Mouse (Mus musculus) hindbrain, embryonic 13.5 days (tissue): ENCODE data around the gene Tdrd7. TPM values are rescaled to one million over a fixed set of nuclear protein-coding genes. Genes with fewer than 3 reads are reported as not detected.

Experiments used
- ATAC-seq: fragments of 200-750 bp; cut with Nextera tagmentation; 2 replicates; pipeline ENCODE4 v1.8.0; 2017; ENCODE audit warnings: moderate TSS enrichment; ENCODE audit not compliant: low FRiP score
- H3K27ac ChIP-seq: fragments of 300-500 bp; sonication (generic); 2 replicates; pipeline ENCODE4 v1.5.1; 2015; ENCODE audit warnings: inconsistent platforms, mild to moderate bottlenecking, moderate library complexity
- H3K27me3 ChIP-seq: fragments of 300-500 bp; sonication (generic); 2 replicates; pipeline ENCODE4 v1.6.1; 2015; ENCODE audit warnings: mild to moderate bottlenecking, inconsistent platforms
- H3K36me3 ChIP-seq: fragments of 300-500 bp; sonication (generic); 2 replicates; pipeline ENCODE4 v1.6.1; 2015; ENCODE audit warnings: mild to moderate bottlenecking, inconsistent platforms
- H3K4me1 ChIP-seq: fragments of 300-500 bp; sonication (generic); replicated peaks from 2 replicates; pipeline ENCODE4 v1.6.1; 2015; ENCODE audit warnings: inconsistent platforms
- H3K4me2 ChIP-seq: fragments of 300-500 bp; sonication (generic); 2 replicates; pipeline ENCODE4 v1.6.1; 2015; ENCODE audit warnings: inconsistent platforms, mild to moderate bottlenecking, moderate library complexity
- H3K4me3 ChIP-seq: fragments of 300-500 bp; sonication (generic); 2 replicates; pipeline ENCODE4 v1.5.1; 2015; ENCODE audit warnings: mild to moderate bottlenecking, inconsistent platforms
- H3K9ac ChIP-seq: fragments of 300-500 bp; sonication (generic); 2 replicates; pipeline ENCODE4 v1.6.1; 2015; ENCODE audit warnings: mild to moderate bottlenecking, inconsistent platforms
- H3K9me3 ChIP-seq: fragments of 300-500 bp; sonication (generic); 2 replicates; pipeline ENCODE4 v1.6.1; 2016; ENCODE audit warnings: inconsistent platforms
- WGBS: fragments of 180-500 bp; shearing (Covaris S2); methylation state at CpG from one replicate; pipeline ENCODE4 v1.1.7; 2015; 5-methylcytosine and 5-hydroxymethylcytosine counted together
- polyA plus RNA-seq: library from polyadenylated mRNA; unstranded; fragments of >200 nt; fragmentation: Nextera tagmentation; extraction: Ambion mirVana; gene quantifications from 2 replicates; pipeline ENCODE4 v1.2.1, GENCODE M21; 2015

Gene Tdrd7
- polyA plus RNA-seq, 1 experiment from 2014 or later, result 21.0 TPM

DNA sequence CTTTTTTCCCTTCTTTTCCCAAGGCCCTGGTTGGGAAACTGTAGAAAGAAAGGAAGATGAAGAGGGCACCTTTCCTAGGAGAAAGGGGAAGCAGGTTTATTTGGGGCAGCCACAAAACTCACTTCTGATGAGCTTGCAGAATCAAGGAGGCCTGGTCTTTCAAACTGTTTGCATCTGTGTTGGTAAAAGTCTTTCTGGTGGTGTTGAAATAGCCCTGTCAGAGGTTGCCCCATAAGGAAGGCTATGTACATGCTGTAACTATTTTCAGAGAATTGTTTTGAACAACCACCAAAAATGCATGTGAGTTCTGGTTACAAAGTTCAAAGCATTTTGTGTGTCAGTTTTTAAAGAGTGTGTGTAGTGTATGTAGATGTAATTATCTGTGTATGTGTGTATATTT is 15.9 kb downstream of the Tdrd7 start:
- H3K4me2 ChIP-seq, result no peak overlapping the region
- no peak for ATAC-seq
- no peaks in the 10 kb centered on the region for H3K36me3 ChIP-seq
- H3K4me3 ChIP-seq, result no peak overlapping the region
- no peak overlapping the region for H3K27ac ChIP-seq
- H3K9ac ChIP-seq, result no peak overlapping the region
- H3K9me3 ChIP-seq, result no peaks in the 10 kb centered on the region
- H3K27me3 ChIP-seq, result peaks cover 8% of the 10 kb centered on the region
- H3K4me1 ChIP-seq, result no peaks in the 10 kb centered on the region

DNA sequence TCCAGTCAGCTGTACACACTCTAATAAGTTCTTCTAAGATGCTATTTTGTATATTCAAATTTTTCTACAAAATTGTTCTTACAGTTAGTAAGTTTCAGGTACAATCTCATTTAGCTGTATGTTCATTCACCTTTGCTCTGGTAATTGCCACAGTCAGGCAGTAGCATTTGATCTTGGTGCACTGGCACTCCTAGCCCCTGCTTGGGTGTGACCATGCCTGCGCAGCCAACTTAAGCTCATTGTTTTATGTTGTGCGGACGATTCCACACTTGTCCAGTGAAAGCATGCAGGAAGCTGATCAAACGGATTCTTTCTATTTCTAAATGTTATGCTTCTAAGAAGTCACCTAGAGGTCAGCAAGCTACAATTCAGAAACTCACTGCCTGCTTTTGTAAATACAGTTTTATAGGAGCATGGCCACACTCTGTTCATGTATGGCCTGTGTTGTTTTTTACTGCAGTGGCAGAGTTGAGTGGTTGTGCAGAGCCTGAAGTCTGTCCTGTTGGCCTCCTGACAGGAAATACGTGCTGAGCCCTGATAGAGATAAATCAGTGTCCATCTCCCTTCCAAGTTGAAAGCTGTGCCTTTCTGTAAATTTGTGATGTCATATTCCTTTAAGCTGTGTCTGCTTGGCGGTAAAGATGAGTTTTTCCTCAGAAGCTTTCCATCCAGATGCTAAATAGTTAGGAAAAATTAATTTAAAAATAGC is 25.4 kb downstream of the Tdrd7 start:
- Histone ChIP-seq H3K9me3 (no peaks in the 10 kb centered on the region), H3K4me2 (no peak overlapping the region), H3K9ac (no peak overlapping the region), H3K27ac (no peak overlapping the region), H3K36me3 (peaks cover 14% of the 10 kb centered on the region; the same call in 1 of the 2 replicates), H3K27me3 (no peaks in the 10 kb centered on the region), H3K4me3 (no peak overlapping the region), H3K4me1 (peaks cover 6% of the 10 kb centered on the region; the same call in 1 of the 2 replicates)
- ATAC-seq, result no peak
- WGBS, result 72% methylated on average over 6 of the region's 6 CpGs

DNA sequence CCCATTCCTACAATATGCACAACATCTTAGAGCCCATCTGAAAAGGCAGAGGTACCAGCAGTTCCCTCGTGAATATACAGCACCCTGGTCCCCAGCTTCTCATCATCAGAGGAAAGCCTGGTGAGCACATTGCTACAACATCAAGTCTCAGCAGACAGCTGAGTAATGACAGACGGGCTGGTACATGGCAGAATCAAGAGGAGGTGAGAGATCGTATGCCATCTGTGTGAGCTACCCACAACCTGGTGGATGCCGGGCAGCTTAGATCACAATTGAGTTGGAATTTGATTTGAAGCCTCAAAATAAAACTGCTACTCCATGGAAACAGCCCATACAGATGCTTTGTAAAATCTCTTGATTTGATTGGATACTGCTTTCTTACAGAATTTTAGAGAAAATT is 33.4 kb downstream of the Tdrd7 start:
- Histone ChIP-seq H3K27ac (no peak overlapping the region), H3K9me3 (no peaks in the 10 kb centered on the region), H3K9ac (no peak overlapping the region), H3K36me3 (peaks cover 11% of the 10 kb centered on the region; the same call in 1 of the 2 replicates), H3K27me3 (no peaks in the 10 kb centered on the region), H3K4me3 (no peak overlapping the region), H3K4me1 (no peaks in the 10 kb centered on the region), H3K4me2 (no peak overlapping the region)
- ATAC-seq, result no peak
- 83% methylated on average over 4 of the region's 4 CpGs for WGBS

DNA sequence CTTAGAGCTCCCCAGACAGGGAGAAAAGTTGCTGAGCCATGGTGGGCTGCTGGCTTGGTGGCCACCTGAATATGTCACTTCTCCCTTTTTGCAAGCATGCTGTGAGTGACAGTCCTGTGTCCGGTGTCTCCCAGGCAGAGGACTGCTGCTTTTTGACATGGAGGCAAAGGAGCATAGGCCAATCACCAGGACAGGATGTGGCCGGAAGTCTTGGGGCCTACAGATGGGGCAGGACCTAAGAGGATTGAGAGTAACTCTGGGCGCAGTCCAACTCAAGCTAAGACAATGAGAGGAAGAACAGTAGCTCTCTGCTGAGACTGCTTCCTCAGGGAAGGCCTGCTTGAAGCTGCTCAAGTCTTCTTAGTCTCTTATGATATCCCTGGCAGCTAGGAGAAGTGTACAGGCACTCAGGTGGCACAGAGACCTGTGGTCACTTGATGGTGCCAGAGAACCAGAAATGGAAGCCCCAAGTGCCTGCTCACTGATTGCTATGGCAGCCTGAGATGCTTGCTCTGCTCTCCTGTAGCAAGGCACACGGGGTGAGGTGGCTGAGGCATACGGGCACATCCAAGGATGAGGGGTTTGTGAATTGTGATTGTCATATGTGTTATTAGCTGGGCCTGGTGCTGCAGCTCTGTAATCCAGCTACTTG is 43.1 kb downstream of the Tdrd7 start:
- H3K4me3 ChIP-seq, result no peak overlapping the region
- no peaks in the 10 kb centered on the region for H3K4me1 ChIP-seq
- H3K36me3 ChIP-seq, result peaks cover 56% of the 10 kb centered on the region
- no peak for ATAC-seq
- no peak overlapping the region for H3K27ac ChIP-seq
- no peak overlapping the region for H3K4me2 ChIP-seq
- no peaks in the 10 kb centered on the region for H3K27me3 ChIP-seq
- H3K9ac ChIP-seq, result no peak overlapping the region
- H3K9me3 ChIP-seq, result no peaks in the 10 kb centered on the region
- WGBS, result 85% methylated on average over 5 of the region's 5 CpGs

DNA sequence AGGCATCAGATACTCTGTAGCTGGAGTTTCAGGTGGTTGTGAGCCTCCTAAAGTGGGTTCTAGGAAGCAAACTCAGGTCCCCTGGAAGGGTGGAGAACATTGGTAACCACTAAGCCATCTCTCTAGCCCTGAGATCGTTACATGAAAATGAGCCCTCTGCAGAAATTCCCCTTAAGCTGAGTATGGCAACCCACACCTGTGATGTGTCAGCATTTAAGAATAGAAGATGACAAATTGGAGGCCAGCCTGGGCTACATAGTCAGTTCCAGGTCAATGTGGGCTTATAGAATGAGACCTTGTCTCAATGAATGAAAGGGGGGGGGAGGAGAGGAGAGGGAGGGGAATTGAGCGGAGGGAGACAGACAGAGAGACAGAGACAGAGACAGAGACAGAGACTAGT is 46.6 kb downstream of the Tdrd7 start:
- 88% methylated on average over 2 of the region's 2 CpGs for WGBS
- Histone ChIP-seq H3K9me3 (no peaks in the 10 kb centered on the region), H3K4me3 (no peak overlapping the region), H3K9ac (no peak overlapping the region), H3K4me2 (no peak overlapping the region), H3K36me3 (peaks cover 45% of the 10 kb centered on the region), H3K27ac (no peak overlapping the region), H3K27me3 (no peaks in the 10 kb centered on the region), H3K4me1 (no peaks in the 10 kb centered on the region)
- no peak for ATAC-seq

DNA sequence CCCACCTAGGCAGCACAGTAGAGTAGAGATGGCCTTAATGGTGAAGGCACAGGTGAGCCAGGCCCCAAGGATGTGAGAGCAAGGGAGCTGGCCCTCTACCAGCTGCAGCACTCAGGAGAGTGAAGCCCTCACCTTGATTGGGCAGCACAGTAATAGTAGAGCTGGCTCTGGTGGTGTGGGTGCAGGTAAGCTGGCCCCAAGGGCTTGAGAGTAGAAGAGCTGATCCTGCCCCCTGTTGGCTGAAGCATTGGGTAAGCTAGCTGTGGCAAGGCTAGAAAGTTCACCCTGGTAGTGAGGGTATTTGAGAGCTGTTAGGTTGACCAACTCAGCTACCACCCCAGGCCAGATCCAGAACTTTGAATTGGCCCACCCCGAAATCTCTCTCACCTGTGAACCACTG is 50.5 kb downstream of the Tdrd7 start:
- H3K4me1 ChIP-seq, result no peaks in the 10 kb centered on the region
- WGBS, result 87% methylated on average over 1 of the region's 1 CpGs
- H3K27ac ChIP-seq, result no peak overlapping the region
- peaks cover 29% of the 10 kb centered on the region for H3K36me3 ChIP-seq
- H3K9ac ChIP-seq, result no peak overlapping the region
- H3K4me3 ChIP-seq, result no peak overlapping the region
- no peaks in the 10 kb centered on the region for H3K9me3 ChIP-seq
- no peak for ATAC-seq
- no peak overlapping the region for H3K4me2 ChIP-seq
- no peaks in the 10 kb centered on the region for H3K27me3 ChIP-seq

DNA sequence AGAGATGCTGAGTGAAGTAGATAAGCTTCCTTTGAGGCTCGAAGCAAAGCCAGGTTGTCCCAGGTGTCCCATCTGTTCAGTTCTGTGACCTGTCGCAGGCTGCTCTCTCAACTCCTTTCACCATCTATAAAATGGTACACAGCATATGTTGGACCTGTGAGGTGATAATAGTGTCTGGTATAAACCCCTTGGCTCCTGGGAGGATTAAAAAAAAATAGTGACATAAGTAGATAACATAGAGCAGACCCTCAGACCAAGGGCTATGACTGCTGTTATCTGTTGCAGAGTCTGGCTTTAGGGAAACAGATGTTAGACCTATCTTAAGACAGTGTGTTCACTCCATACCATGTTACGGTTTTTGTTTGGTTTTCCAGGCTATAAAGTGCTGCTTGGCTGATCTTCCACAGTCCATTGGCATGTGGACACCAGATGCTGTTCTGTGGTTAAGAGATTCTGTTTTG is 57.9 kb downstream of the Tdrd7 start:
- H3K36me3 ChIP-seq, result peaks cover 5% of the 10 kb centered on the region; the same call in 1 of the 2 replicates
- no peak overlapping the region for H3K27ac ChIP-seq
- no peaks in the 10 kb centered on the region for H3K27me3 ChIP-seq
- no peak for ATAC-seq
- WGBS, result 85% methylated on average over 3 of the region's 3 CpGs
- no peaks in the 10 kb centered on the region for H3K9me3 ChIP-seq
- no peak overlapping the region for H3K4me2 ChIP-seq
- H3K4me3 ChIP-seq, result no peak overlapping the region
- no peak overlapping the region for H3K9ac ChIP-seq
- H3K4me1 ChIP-seq, result no peaks in the 10 kb centered on the region

DNA sequence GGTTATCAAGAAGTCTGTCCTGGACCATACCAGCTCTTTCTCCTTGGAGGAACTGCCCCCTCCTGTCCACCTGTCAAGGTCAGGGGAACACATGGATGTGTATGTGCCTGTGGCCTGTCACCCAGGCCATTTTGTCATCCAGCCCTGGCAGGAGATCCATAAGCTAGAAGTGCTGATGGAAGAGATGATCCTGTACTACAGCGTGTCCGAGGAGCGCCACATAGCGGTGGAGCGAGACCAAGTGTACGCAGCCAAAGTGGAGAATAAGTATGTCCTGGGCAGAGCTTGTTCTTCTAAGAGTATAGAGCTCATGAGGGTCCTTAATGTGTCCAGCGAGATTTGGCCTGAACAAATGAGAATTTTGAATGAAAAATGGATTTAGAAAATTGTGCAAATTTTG is 60.8 kb downstream of the Tdrd7 start:
- Histone ChIP-seq H3K4me1 (no peaks in the 10 kb centered on the region), H3K4me2 (no peak overlapping the region), H3K36me3 (no peaks in the 10 kb centered on the region; the same call in 1 of the 2 replicates), H3K9ac (no peak overlapping the region), H3K27me3 (no peaks in the 10 kb centered on the region), H3K9me3 (no peaks in the 10 kb centered on the region), H3K27ac (no peak overlapping the region), H3K4me3 (no peak overlapping the region)
- ATAC-seq, result no peak
- 43% methylated on average over 7 of the region's 7 CpGs for WGBS

DNA sequence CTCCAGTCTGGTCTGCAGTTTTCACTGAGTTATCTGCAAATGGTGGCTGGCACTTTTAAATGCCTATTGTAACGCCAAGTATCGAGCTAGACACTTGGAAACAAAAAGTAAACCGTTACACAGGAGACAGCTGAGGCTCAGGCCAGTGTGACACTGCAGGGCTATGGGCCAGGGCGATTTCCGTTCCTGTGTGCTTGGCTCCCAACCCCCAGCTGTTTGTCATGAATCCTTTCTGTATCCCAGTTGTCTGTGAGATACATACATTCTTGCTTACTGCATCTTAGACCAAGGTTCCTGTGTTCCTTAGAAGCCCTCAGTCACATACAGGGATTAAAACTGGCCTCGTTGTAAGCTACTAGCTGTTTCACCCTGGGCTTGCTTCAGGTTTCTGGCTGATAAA is 63.1 kb downstream of the Tdrd7 start:
- Histone ChIP-seq H3K4me1 (peaks cover 11% of the 10 kb centered on the region), H3K27ac (no peak overlapping the region), H3K4me2 (no peak overlapping the region), H3K4me3 (no peak overlapping the region), H3K9ac (peak overlapping the region; percentile 29; the same call in 1 of the 2 replicates), H3K9me3 (no peaks in the 10 kb centered on the region), H3K36me3 (no peaks in the 10 kb centered on the region; the same call in 1 of the 2 replicates), H3K27me3 (no peaks in the 10 kb centered on the region)
- no peak for ATAC-seq
- 71% methylated on average over 6 of the region's 6 CpGs for WGBS

DNA sequence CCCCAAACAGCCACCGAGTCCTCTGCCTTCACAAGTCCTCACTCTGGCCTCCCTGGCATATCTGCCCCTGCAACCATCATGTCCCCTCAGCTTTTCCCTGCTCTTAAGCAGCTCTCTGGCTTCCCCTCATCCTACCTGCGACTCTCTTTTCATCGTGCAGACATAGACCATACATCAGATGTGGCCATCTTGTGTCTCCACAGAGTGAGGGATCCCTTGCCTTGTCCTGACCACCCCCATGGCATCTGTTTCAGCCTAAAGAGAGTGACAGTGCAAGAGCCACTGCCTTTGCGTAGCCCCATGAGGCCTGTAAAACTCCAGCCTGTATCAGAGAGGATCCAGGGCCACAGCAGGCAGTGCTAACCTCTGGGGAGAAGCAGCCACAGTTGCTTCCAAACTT is 63.6 kb downstream of the Tdrd7 start:
- Histone ChIP-seq H3K27ac (peak overlapping the region; percentile 40; the same call in 1 of the 2 replicates), H3K36me3 (no peaks in the 10 kb centered on the region; the same call in 1 of the 2 replicates), H3K9me3 (no peaks in the 10 kb centered on the region), H3K4me2 (no peak overlapping the region), H3K9ac (no peak overlapping the region), H3K4me3 (no peak overlapping the region), H3K27me3 (no peaks in the 10 kb centered on the region), H3K4me1 (peaks cover 11% of the 10 kb centered on the region)
- WGBS, result 84% methylated on average over 4 of the region's 4 CpGs
- no peak for ATAC-seq

DNA sequence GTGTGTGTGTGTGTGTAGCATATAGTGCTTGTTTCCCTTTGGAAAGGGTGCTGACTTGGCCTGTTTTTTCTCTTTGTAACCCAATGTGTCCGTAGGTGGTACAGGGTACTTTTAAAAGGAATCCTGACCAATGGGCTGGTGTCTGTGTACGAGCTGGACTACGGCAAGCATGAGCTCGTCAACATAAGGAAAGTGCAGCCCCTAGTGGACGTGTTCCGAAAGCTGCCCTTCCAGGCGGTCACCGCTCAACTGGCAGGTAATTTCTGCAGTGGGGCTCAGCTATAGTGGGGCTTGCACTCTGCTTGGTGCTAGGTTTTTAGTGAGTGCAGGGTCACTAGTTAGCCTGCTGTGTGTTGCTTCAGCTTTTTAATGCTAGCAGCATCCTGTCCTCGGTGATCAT is 64.4 kb downstream of the Tdrd7 start:
- Histone ChIP-seq H3K9me3 (no peaks in the 10 kb centered on the region), H3K4me3 (no peak overlapping the region), H3K4me2 (no peak overlapping the region), H3K4me1 (peaks cover 11% of the 10 kb centered on the region), H3K36me3 (no peaks in the 10 kb centered on the region; the same call in 1 of the 2 replicates), H3K27me3 (no peaks in the 10 kb centered on the region), H3K27ac (no peak overlapping the region), H3K9ac (no peak overlapping the region)
- 57% methylated on average over 9 of the region's 9 CpGs for WGBS
- no peak for ATAC-seq

DNA sequence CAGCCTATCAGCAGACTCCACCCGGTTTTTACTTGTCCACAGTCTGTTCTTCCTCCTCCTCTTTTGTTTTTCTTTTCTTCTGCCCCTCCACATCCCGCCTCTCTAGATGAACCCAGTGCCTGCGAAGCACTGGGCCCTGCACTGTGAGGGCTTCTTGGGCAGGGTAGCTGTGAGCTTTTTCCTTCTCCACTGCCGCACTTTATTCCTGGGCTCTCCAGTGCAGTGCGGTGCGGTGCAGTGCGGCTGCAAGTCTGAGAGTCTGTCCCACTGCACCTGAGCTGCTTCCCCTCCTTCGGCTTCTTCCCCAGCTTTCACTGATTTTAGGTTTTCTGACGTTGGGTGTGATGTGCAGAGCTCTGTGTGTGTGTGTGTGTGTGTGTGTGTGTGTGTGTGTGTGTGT is 67.3 kb downstream of the Tdrd7 start:
- Histone ChIP-seq H3K27me3 (peaks cover 17% of the 10 kb centered on the region), H3K27ac (no peak overlapping the region), H3K9me3 (no peaks in the 10 kb centered on the region), H3K4me3 (no peak overlapping the region), H3K36me3 (no peaks in the 10 kb centered on the region), H3K9ac (no peak overlapping the region), H3K4me2 (no peak overlapping the region), H3K4me1 (peaks cover 11% of the 10 kb centered on the region)
- WGBS, result 70% methylated on average over 9 of the region's 9 CpGs
- no peak for ATAC-seq

DNA sequence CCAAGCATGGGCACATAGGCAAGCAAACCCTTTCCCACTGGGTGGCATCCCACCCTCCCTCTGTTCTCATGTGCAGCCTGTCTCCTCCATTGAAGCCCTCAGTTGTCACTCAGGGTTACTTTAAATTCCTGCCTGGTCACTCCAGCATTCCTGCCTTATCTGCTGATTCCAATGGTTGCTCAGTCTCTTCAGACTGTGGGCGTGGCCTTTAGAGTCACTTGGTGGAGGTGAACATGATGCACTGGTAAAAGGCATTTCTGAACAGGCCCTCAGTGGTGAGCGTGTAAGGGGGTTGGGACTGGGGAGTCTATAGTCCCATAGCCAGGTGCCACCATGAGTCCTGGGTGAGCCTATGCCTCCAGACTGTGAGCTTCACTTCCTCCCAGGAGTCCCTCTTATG is 68.1 kb downstream of the Tdrd7 start:
- no peaks in the 10 kb centered on the region for H3K36me3 ChIP-seq
- H3K9me3 ChIP-seq, result no peaks in the 10 kb centered on the region
- H3K4me3 ChIP-seq, result no peak overlapping the region
- peaks cover 11% of the 10 kb centered on the region for H3K4me1 ChIP-seq
- no peak for ATAC-seq
- no peak overlapping the region for H3K27ac ChIP-seq
- H3K27me3 ChIP-seq, result peaks cover 24% of the 10 kb centered on the region
- no peak overlapping the region for H3K4me2 ChIP-seq
- WGBS, result 89% methylated on average over 2 of the region's 2 CpGs
- H3K9ac ChIP-seq, result no peak overlapping the region
